Mouse (Mus musculus) neural tube, embryonic 15.5 days (tissue): ENCODE measurements at regions not wholly inside any gene's neighbourhood (a gene's known extent, or its start where the extent isn't known, plus 50 kb on each side); places are given as distances from the start of the nearest gene placed in this dataset.
"Not testable (repeated sequence)": the region's sequence is repeated elsewhere in the genome, so short reads cannot be mapped to it uniquely, and the experiment has no call there.

Experiments used
- ATAC-seq: fragments of 200-750 bp; cut with Nextera tagmentation; 2 replicates; pipeline ENCODE4 v1.8.0; 2017; ENCODE audit warnings: mild to moderate bottlenecking, moderate TSS enrichment, moderate library complexity; ENCODE audit not compliant: low FRiP score
- H3K27ac ChIP-seq: fragments of 300-500 bp; sonication (generic); replicated peaks from 2 replicates; pipeline ENCODE4 v1.5.1; 2015; ENCODE audit warnings: mild to moderate bottlenecking, inconsistent platforms
- H3K27me3 ChIP-seq: fragments of 300-500 bp; sonication (generic); replicated peaks from 2 replicates; pipeline ENCODE4 v1.6.1; 2015; ENCODE audit warnings: inconsistent platforms
- H3K36me3 ChIP-seq: fragments of 300-500 bp; sonication (generic); 2 replicates; pipeline ENCODE4 v1.6.1; 2015; ENCODE audit warnings: inconsistent platforms
- H3K4me1 ChIP-seq: fragments of 300-500 bp; sonication (generic); 2 replicates; pipeline ENCODE4 v1.6.1; 2015; ENCODE audit warnings: inconsistent platforms
- H3K4me2 ChIP-seq: fragments of 300-500 bp; sonication (generic); 2 replicates; pipeline ENCODE4 v1.6.1; 2015; ENCODE audit warnings: inconsistent platforms, mild to moderate bottlenecking, moderate library complexity
- H3K4me3 ChIP-seq: fragments of 300-500 bp; sonication (generic); replicated peaks from 2 replicates; pipeline ENCODE4 v1.5.1; 2015; ENCODE audit warnings: mild to moderate bottlenecking, inconsistent platforms
- H3K9ac ChIP-seq: fragments of 300-500 bp; sonication (generic); replicated peaks from 2 replicates; pipeline ENCODE4 v1.6.1; 2015; ENCODE audit warnings: mild to moderate bottlenecking, inconsistent platforms
- H3K9me3 ChIP-seq: fragments of 300-500 bp; sonication (generic); replicated peaks from 2 replicates; pipeline ENCODE4 v1.6.1; 2016; ENCODE audit warnings: inconsistent platforms
- WGBS: fragments of 180-500 bp; shearing (Covaris S2); methylation state at CpG from one replicate; pipeline ENCODE4 v1.1.7; 2015; ENCODE audit warnings: mixed read lengths; 5-methylcytosine and 5-hydroxymethylcytosine counted together

- 86% methylated on average over 8 of the region's 8 CpGs for WGBS
- not testable (repeated sequence) for H3K4me3 ChIP-seq, H3K4me1 ChIP-seq, H3K27me3 ChIP-seq, ATAC-seq, H3K9ac ChIP-seq, H3K36me3 ChIP-seq, H3K27ac ChIP-seq, H3K4me2 ChIP-seq
- H3K9me3 ChIP-seq: peaks cover 56% of the 10 kb centered on the region
Observed at GRCm38 (mm10) chrX:31775937-31776336, 59.0 kb upstream of the Btbd35f25 start.

- 89% methylated on average over 3 of the region's 3 CpGs for WGBS
- Histone ChIP-seq H3K9me3 (peaks cover 58% of the 10 kb centered on the region), H3K4me2 (no peak overlapping the region), H3K27ac (no peak overlapping the region), H3K36me3 (no peaks in the 10 kb centered on the region), H3K4me1 (no peaks in the 10 kb centered on the region), H3K4me3 (no peak overlapping the region), H3K27me3 (no peaks in the 10 kb centered on the region), H3K9ac (no peak overlapping the region)
- ATAC-seq: no peak
Observed at GRCm38 (mm10) chrX:31775255-31775654, 58.3 kb upstream of the Btbd35f25 start.
